ENCODE assay signal across 22 mouse cellular contexts in the genomic region with DNA sequence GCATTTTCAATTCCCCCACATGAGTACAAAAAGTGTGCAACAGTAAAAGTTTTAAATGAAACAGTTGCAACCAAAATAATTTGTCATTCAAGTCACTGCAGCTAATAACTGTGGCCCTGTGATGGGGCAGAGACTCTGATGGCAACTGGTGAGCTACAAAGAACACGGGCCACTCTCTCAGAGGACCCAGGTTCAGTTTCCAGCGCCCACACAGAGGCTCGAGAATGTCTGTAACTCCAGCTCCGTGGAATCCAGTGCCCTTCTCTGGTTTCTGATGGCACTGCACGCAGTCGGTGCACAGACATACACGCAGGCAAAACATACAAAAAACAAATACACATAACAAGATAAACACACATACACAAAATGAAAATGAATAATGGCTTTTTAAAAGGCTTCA. TPM values are rescaled to one million over a fixed set of nuclear protein-coding genes. Genes with fewer than 3 reads are reported as not detected.
DNase-seq lines count a peak whose midpoint lies in the region; ATAC-seq and TF ChIP-seq lines count a peak whose summit lies in the region.
"Had no signal": no experiment of that assay in that cellular context is flagged by ENCODE, and none has a peak within 500 bp of the region (broad histone marks: within the 10 kb centered on the region; RNA-seq: fewer than 3 reads in every experiment).

No protein-coding gene starts in this region.

- no peak overlapping the region for H3K9ac ChIP-seq in heart, embryonic 12.5 days
- H3K9ac ChIP-seq in hindbrain, embryonic 14.5 days: no peak overlapping the region
- H3K9ac ChIP-seq: embryonic facial prominence, embryonic 13.5 days; embryonic facial prominence, embryonic 15.5 days; forebrain, embryonic 12.5 days had no signal

- no peak for TF ChIP-seq POLR2A in cerebellum, adult 2 months (IDR thresholded peaks at IDR 0.05; ENCODE audit: borderline replicate concordance, insufficient read depth, low read length)

- peak in 1 of 2 experiments; percentile 15 for DNase-seq in cerebellum, adult 2 months
- no peak for DNase-seq in cerebellum, adult 9-10 months
- peak; percentile 81 for DNase-seq in heart, adult 11 months
- DNase-seq in hindbrain, embryonic 10.5 days (ENCODE audit: low spot score): no peak
- DNase-seq in hindbrain, embryonic 14.5 days (ENCODE audit: low spot score): no peak
- DNase-seq: adrenal gland, adult 8-10 months; adrenal gland, postnatal 25 days; B cell, adult 2 months; embryo, embryonic 11 days had no signal

- H3K4me2 ChIP-seq in heart, embryonic 12.5 days: no peak overlapping the region
- H3K4me2 ChIP-seq in hindbrain, embryonic 14.5 days (replicated peaks): no peak overlapping the region
- H3K4me2 ChIP-seq: embryonic facial prominence, embryonic 13.5 days; embryonic facial prominence, embryonic 15.5 days; forebrain, embryonic 12.5 days had no signal

- peaks cover 3% of the 10 kb centered on the region; the same call in 1 of the 2 replicates for H3K36me3 ChIP-seq in heart, embryonic 12.5 days
- H3K36me3 ChIP-seq in hindbrain, embryonic 10.5 days: no peaks in the 10 kb centered on the region
- H3K36me3 ChIP-seq in hindbrain, embryonic 14.5 days (replicated peaks; ENCODE audit: control insufficient read depth, insufficient read depth): no peaks in the 10 kb centered on the region
- H3K36me3 ChIP-seq: embryonic facial prominence, embryonic 13.5 days; embryonic facial prominence, embryonic 15.5 days; G1E had no signal

- H3K4me3 ChIP-seq in cerebellum, adult 2 months (replicated peaks; ENCODE audit: insufficient read depth, low read depth, low read length): no peak overlapping the region
- H3K4me3 ChIP-seq in heart, embryonic 12.5 days: no peak overlapping the region
- H3K4me3 ChIP-seq in hindbrain, embryonic 10.5 days: no peak overlapping the region
- no peak overlapping the region for H3K4me3 ChIP-seq in hindbrain, embryonic 14.5 days (replicated peaks; ENCODE audit: low read length)
- H3K4me3 ChIP-seq: embryonic facial prominence, embryonic 13.5 days; embryonic facial prominence, embryonic 15.5 days; erythroblast, embryonic 14.5 days; forebrain, embryonic 10.5 days; forebrain, embryonic 12.5 days had no signal

- H3K4me1 ChIP-seq in cerebellum, adult 2 months (ENCODE audit: control insufficient read depth, insufficient read depth, low read length): peaks cover 46% of the 10 kb centered on the region
- H3K4me1 ChIP-seq in heart, embryonic 12.5 days (replicated peaks): peaks cover 26% of the 10 kb centered on the region
- H3K4me1 ChIP-seq in hindbrain, embryonic 10.5 days (replicated peaks): peaks cover 66% of the 10 kb centered on the region
- H3K4me1 ChIP-seq in hindbrain, embryonic 14.5 days (replicated peaks; ENCODE audit: control insufficient read depth, insufficient read depth, low read length): peaks cover 47% of the 10 kb centered on the region
- H3K4me1 ChIP-seq: embryonic facial prominence, embryonic 15.5 days had no signal

- no peak for TF ChIP-seq CTCF in cerebellum, adult 2 months (IDR thresholded peaks at IDR 0.05; ENCODE audit: borderline replicate concordance, insufficient read depth, low read depth, low read length)

- 93% methylated on average over 7 of the region's 7 CpGs for WGBS in cerebellum, adult 2 months
- WGBS in heart, embryonic 12.5 days: 82% methylated on average over 7 of the region's 7 CpGs
- 94% methylated on average over 7 of the region's 7 CpGs for WGBS in hindbrain, embryonic 10.5 days
- WGBS in hindbrain, embryonic 14.5 days: 92% methylated on average over 7 of the region's 7 CpGs

- H3K9me3 ChIP-seq in heart, embryonic 12.5 days (replicated peaks): no peaks in the 10 kb centered on the region
- no peaks in the 10 kb centered on the region for H3K9me3 ChIP-seq in hindbrain, embryonic 10.5 days
- H3K9me3 ChIP-seq in hindbrain, embryonic 14.5 days (ENCODE audit: control insufficient read depth, low read length): no peaks in the 10 kb centered on the region
- H3K9me3 ChIP-seq: embryonic facial prominence, embryonic 13.5 days; embryonic facial prominence, embryonic 15.5 days; forebrain, embryonic 10.5 days; forebrain, embryonic 12.5 days; G1E had no signal

- no peaks in the 10 kb centered on the region for H3K27me3 ChIP-seq in cerebellum, adult 2 months (ENCODE audit: control insufficient read depth, insufficient read depth, low read length)
- H3K27me3 ChIP-seq in heart, embryonic 12.5 days (replicated peaks): 0 out of 2 replicates have a peak, but pooled peaks cover 4% of the 10 kb centered on the region
- H3K27me3 ChIP-seq in hindbrain, embryonic 10.5 days (ENCODE audit: insufficient read depth, poor library complexity, severe bottlenecking): no peaks in the 10 kb centered on the region
- no peaks in the 10 kb centered on the region for H3K27me3 ChIP-seq in hindbrain, embryonic 14.5 days (ENCODE audit: control insufficient read depth, insufficient read depth, low read length)
- H3K27me3 ChIP-seq: CH12.LX; embryonic facial prominence, embryonic 13.5 days; embryonic facial prominence, embryonic 15.5 days; forebrain, embryonic 12.5 days; Patski had no signal

- ATAC-seq in heart, embryonic 12.5 days (ENCODE audit: insufficient number of reproducible peaks, low FRiP score): no peak
- ATAC-seq in hindbrain, embryonic 14.5 days (ENCODE audit: low FRiP score): no peak
- ATAC-seq: activated CD4-positive, CD25-positive, alpha-beta regulatory T cell, adult 4 months; CD4-positive, CD25-positive, alpha-beta regulatory T cell, adult 4 months; forebrain, embryonic 14.5 days; forebrain, embryonic 16.5 days; Patski had no signal

- H3K27ac ChIP-seq in cerebellum, adult 2 months (ENCODE audit: insufficient read depth, low read length): peak overlapping the region; percentile 40; the same call in 1 of the 2 replicates
- H3K27ac ChIP-seq in heart, embryonic 12.5 days (ENCODE audit: poor library complexity, severe bottlenecking): no peak overlapping the region
- H3K27ac ChIP-seq in hindbrain, embryonic 10.5 days: peak overlapping the region; percentile 2; the same call in 1 of the 2 replicates
- H3K27ac ChIP-seq in hindbrain, embryonic 14.5 days: no peak overlapping the region
- H3K27ac ChIP-seq: embryonic facial prominence, embryonic 13.5 days; embryonic facial prominence, embryonic 15.5 days had no signal

RNA-seq across cellular contexts. Expression of gene Scrn1, which starts 8.6 kb away (rescaled TPM):
- polyA plus RNA-seq in cerebellum, adult 2 months (2012; rRNA removed): 132 and 145 TPM in 2 replicates
- 14.5 and 19.7 TPM in 2 replicates for polyA plus RNA-seq in heart, embryonic 12.5 days (2016; fragmentation: Nextera tagmentation; extraction: Ambion mirVana)
- 42.9 and 60.0 TPM in 2 replicates for polyA plus RNA-seq in hindbrain, embryonic 10.5 days (2016; fragmentation: Nextera tagmentation; extraction: Ambion mirVana)
- polyA plus RNA-seq in hindbrain, embryonic 14.5 days (2014; fragmentation: Nextera tagmentation; extraction: Ambion mirVana): 103 and 105 TPM in 2 replicates
- polyA plus RNA-seq: activated CD4-positive, CD25-positive, alpha-beta regulatory T cell, adult 4 months; erythroblast, embryonic 14.5 days; G1E had no signal

RNA-seq across cellular contexts. Expression of gene Plekha8, which starts 37.2 kb away (rescaled TPM):
- 11.8 and 12.1 TPM in 2 replicates for polyA plus RNA-seq in cerebellum, adult 2 months (2012; rRNA removed)
- 13.2 and 13.9 TPM in 2 replicates for polyA plus RNA-seq in heart, embryonic 12.5 days (2016; fragmentation: Nextera tagmentation; extraction: Ambion mirVana)
- 13.8 and 17.4 TPM in 2 replicates for polyA plus RNA-seq in hindbrain, embryonic 10.5 days (2016; fragmentation: Nextera tagmentation; extraction: Ambion mirVana)
- 13.0 and 14.0 TPM in 2 replicates for polyA plus RNA-seq in hindbrain, embryonic 14.5 days (2014; fragmentation: Nextera tagmentation; extraction: Ambion mirVana)

RNA-seq across cellular contexts. Expression of gene Fkbp14, which starts 39.4 kb away (rescaled TPM):
- 14.8 and 15.7 TPM in 2 replicates for polyA plus RNA-seq in cerebellum, adult 2 months (2012; rRNA removed)
- 27.2 and 28.4 TPM in 2 replicates for polyA plus RNA-seq in heart, embryonic 12.5 days (2016; fragmentation: Nextera tagmentation; extraction: Ambion mirVana)
- 9.3 and 12.4 TPM in 2 replicates for polyA plus RNA-seq in hindbrain, embryonic 10.5 days (2016; fragmentation: Nextera tagmentation; extraction: Ambion mirVana)
- 11.7 and 13.1 TPM in 2 replicates for polyA plus RNA-seq in hindbrain, embryonic 14.5 days (2014; fragmentation: Nextera tagmentation; extraction: Ambion mirVana)
- polyA plus RNA-seq: activated CD4-positive, CD25-positive, alpha-beta regulatory T cell, adult 4 months; CD4-positive, CD25-positive, alpha-beta regulatory T cell, adult 4 months; erythroblast, embryonic 14.5 days had no signal

Comparison
In these comparisons a context has a peak if more than half of its experiments do, and no peak if none do; other contexts are left out.
1. H3K27ac ChIP-seq: peak in cerebellum, adult 2 months (single experiment) and hindbrain, embryonic 10.5 days (single experiment); none in heart, embryonic 12.5 days (single experiment) and hindbrain, embryonic 14.5 days (single experiment).